Mouse (Mus musculus) embryonic stem cell, embryonic (primary cell): ENCODE results near the gene Nipbl.

Experiments
- CTCF ChIA-PET, 4 experiments: fragments of 300-600 bp in 2 of 4; fragments of 350-600 bp in 2 of 4; sonication (Branson Sonifier 250); formaldehyde crosslinking; loops; one replicate each; lab custom pipeline; 2022; ENCODE audit warnings: inconsistent platforms in 2 of 4; lab: Charles Lee
- POLR2A ChIA-PET, 4 experiments: fragments of 300-600 bp in 2 of 4; fragments of 350-600 bp in 2 of 4; sonication (Branson Sonifier 250); formaldehyde crosslinking; loops; one replicate each; lab custom pipeline; 2022; ENCODE audit warnings: antibody characterized with exemption in 4 of 4, inconsistent platforms in 1 of 4; lab: Charles Lee

Nipbl gene

DNA sequence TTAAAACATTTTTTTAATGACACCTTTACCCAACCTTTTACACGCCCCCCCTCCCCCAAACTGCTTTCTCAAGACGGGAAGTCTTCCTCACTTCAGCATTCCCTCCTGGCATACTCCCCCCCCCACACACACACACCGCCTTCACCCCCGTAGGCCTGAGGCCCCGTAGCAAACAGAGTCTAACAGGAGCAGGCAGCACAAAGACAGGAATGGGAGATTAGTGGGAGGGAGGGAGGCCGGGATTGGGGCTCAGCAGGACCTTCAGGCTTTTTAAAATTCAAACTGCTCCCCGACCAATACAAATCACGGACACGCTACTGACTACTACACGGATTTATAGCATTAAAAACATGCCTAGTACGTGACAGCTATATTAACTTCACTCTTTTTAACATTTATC, 2.1 kb downstream of the Nipbl start:
- POLR2A ChIA-PET: interaction anchor here in 1 of 4 experiments (1.5 kb wide), 1 partner anchor 12 kb away, joined by 7 read pairs; no protein-coding TSS in a partner anchor
- CTCF ChIA-PET: no interaction called here

DNA sequence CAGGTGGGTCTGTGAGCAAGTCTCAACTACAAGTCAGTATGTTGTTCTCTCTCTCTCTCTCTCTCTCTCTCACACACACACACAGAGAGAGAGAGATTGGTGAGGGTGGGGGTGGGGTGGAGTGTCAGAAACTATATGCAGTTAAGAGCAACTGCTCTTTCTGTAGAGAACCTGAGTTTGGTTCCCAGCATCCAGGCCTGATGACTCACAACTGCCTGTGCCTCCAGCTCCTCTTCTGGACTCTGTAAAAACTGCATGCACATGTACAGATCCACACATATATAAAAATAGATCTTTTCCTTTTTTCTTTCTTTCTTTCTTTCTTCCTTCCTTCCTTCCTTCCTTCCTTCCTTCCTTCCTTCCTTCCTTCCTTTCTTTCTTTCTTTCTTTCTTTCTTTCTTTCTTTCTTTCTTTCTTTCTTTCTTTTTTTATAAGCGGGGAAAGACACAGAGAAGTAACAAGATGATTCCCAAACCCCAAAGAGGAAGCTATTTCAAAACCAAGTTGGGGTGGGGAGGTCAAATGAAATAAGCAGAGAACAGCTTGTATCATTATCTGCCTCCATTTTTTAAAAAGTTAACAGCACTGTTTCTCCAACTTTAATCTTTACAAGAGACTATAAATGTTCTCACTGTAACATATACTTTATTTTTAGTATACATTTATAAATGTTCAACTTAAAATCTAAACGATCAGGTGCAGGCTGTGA, 10.9 kb downstream of the Nipbl start:
- POLR2A ChIA-PET: interaction anchor here in 1 of 4 experiments (1.3 to 2.2 kb wide), 2 partner anchors 11 to 13 kb away, joined by 3 to 7 read pairs; partner anchors contain the start of gene Nipbl
- CTCF ChIA-PET: interaction anchor here in 1 of 4 experiments (0.7 kb wide), 2 partner anchors 34 to 131 kb away, joined by 3 read pairs; no protein-coding TSS in a partner anchor

GRCm38 (mm10) chr15:8432534-8432933, 11.7 kb downstream of the Nipbl start:
- CTCF ChIA-PET: interaction anchor here in 1 of 4 experiments (0.7 kb wide), 1 partner anchor 78 kb away, joined by 9 read pairs; no protein-coding TSS in a partner anchor
- POLR2A ChIA-PET: interaction anchor here in 1 of 4 experiments (0.7 to 2.2 kb wide), 3 partner anchors 11 to 64 kb away, joined by 4 to 7 read pairs (median 4); partner anchors contain the start of gene Nipbl

DNA sequence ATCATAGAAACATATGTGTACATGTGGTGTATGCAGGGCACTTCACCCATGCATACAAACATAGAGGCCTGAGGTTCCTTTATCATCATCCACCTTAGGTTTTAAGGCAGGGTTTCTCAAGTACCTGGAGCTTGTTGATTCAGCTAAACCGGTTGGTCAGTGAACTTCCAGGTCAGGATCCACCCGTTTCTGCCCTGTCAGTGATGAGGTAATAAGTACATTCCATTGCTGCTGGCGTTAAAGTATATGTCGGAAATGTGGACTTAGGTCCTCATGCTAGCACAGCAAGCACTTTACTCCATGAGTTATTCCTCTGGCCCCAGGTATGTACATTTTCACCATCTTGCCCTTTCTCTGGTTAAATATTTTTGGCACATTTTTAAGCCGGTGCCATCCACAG, 14.8 kb downstream of the Nipbl start:
- POLR2A ChIA-PET: interaction anchor here in 3 of 4 experiments (0.6 to 1.9 kb wide), 5 partner anchors 13 to 1453 kb away, joined by 3 to 7 read pairs (median 4); no protein-coding TSS in a partner anchor

GRCm38 (mm10) chr15:8420909-8421308, 23.4 kb downstream of the Nipbl start:
- CTCF ChIA-PET: no interaction called here
- POLR2A ChIA-PET: interaction anchor here in 2 of 4 experiments (0.8 to 1.5 kb wide), 4 partner anchors 9 to 24 kb away, joined by 3 read pairs; no protein-coding TSS in a partner anchor

More for the DNA sequence above, 14.8 kb downstream of the Nipbl start:
- CTCF ChIA-PET: no interaction called here

DNA sequence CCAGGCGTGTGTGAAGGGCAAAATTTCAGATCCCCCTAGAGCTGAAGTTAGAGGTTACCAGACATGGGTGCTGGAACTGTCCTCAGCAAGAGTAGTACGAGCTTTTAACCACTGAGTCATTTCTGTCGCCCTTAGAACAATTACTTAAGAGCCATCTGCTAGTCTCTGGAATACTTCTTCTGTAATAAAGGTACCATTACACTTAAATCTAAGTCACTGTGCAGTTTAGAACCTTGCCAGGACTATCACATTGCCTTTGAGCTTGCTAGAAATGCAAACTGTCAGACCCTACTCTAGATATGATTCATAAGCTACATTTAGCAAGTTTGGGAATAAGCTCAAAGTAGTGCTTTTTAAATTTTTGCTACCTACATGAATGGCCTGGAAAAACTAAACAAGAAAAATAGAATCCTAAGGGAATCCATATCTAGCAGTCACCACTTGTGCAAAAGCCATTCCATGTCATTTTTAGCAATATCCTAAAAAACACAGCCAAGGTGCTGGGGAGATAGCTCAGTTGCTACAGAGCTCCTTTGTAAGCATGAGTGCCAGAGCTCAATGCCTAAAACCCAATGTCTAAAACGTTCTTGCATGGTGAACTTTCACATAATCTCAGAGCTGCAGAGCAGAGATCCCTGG, 27.6 kb downstream of the Nipbl start:
- ChIA-PET POLR2A (interaction anchor here in 1 of 4 experiments (1.0 to 1.1 kb wide), 3 partner anchors 12 to 27 kb away, joined by 3 to 4 read pairs (median 3); no protein-coding TSS in a partner anchor), CTCF (no interaction called here)

- POLR2A ChIA-PET: interaction anchor here in 2 of 4 experiments (0.5 to 0.7 kb wide), 3 partner anchors 27 to 210 kb away, joined by 3 to 5 read pairs (median 3); no protein-coding TSS in a partner anchor
- CTCF ChIA-PET: interaction anchor here in 1 of 4 experiments (0.5 kb wide), 1 partner anchor 31 kb away, joined by 3 read pairs; the partner anchor contains the start of gene Nipbl
Observed at GRCm38 (mm10) chr15:8413356-8413755, 30.9 kb downstream of the Nipbl start.

DNA sequence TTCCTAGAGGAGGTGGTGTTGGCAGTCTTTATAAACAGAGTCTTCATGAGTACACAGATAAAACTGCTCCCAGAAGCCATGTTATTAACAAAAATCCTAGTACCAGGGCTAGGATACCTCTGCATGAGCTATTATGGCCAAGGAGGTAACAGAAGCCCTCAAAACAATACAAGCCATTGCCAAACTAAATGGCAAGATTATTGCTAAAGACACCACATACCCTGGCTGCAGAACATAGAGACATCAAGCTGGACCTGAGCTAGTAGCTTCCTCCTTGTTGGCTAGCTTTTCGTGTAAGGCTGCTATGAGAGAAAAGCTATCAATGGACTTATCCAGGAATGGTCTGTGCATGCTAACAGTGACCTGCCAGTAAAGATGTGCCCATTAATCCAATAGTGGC, 32.4 kb downstream of the Nipbl start:
- POLR2A ChIA-PET: interaction anchor here in 2 of 4 experiments (1.0 to 1.1 kb wide), 2 partner anchors 8 to 17 kb away, joined by 3 read pairs; no protein-coding TSS in a partner anchor
- CTCF ChIA-PET: no interaction called here

DNA sequence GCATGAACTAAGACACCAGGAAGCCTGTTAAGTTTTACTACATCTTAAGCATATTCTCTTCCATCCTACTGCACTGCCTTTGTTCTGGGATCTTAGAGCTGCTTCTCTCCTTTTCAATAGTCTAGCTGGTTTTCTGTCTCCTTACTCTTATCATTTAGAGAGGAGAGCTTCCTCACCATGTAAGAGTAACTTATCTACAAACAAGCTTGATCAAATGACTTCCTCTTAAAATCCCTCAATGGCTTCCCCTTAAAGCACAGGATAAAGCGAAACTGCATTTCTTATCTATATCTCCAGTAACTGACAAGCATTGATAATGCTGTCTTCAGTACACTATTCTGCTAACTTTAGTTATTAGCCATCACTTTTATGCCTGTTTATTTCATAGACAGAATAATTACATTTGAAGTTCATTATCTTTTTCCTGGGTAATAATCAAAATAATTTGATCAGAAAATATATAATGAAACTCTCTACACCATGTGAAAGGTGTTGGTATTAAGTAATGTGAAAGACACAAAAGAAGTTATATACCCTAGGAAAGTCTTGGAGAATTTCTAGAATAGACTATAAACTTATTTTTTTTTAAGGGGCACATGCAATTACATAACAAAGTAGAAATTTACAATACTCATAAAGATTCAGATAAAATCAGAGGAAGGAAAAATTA, 33.0 kb downstream of the Nipbl start:
- POLR2A ChIA-PET: interaction anchor here in 2 of 4 experiments (1.0 to 1.3 kb wide), 3 partner anchors 9 to 17 kb away, joined by 3 to 4 read pairs (median 3); no protein-coding TSS in a partner anchor
- CTCF ChIA-PET: no interaction called here

GRCm38 (mm10) chr15:8407082-8407481, 37.2 kb downstream of the Nipbl start:
- CTCF ChIA-PET: interaction anchor here in 1 of 4 experiments (0.7 to 1.0 kb wide), 2 partner anchors 28 to 213 kb away, joined by 3 read pairs; no protein-coding TSS in a partner anchor
- POLR2A ChIA-PET: no interaction called here

GRCm38 (mm10) chr15:8406219-8406618, 38.0 kb downstream of the Nipbl start:
- ChIA-PET CTCF (no interaction called here), POLR2A (no interaction called here)

- POLR2A ChIA-PET: interaction anchor here in 1 of 4 experiments (1.7 kb wide), 1 partner anchor 28 kb away, joined by 4 read pairs; no protein-coding TSS in a partner anchor
Observed at GRCm38 (mm10) chr15:8402591-8402990, 41.7 kb downstream of the Nipbl start.

GRCm38 (mm10) chr15:8401536-8401935, 42.7 kb downstream of the Nipbl start:
- POLR2A ChIA-PET: interaction anchor here in 1 of 4 experiments (0.9 to 1.7 kb wide), 2 partner anchors 20 to 29 kb away, joined by 3 to 4 read pairs; no protein-coding TSS in a partner anchor
- CTCF ChIA-PET: interaction anchor here in 1 of 4 experiments (0.6 kb wide), 1 partner anchor 43 kb away, joined by 15 read pairs; no protein-coding TSS in a partner anchor

More at GRCm38 (mm10) chr15:8402591-8402990, 41.7 kb downstream of the Nipbl start:
- CTCF ChIA-PET: no interaction called here

DNA sequence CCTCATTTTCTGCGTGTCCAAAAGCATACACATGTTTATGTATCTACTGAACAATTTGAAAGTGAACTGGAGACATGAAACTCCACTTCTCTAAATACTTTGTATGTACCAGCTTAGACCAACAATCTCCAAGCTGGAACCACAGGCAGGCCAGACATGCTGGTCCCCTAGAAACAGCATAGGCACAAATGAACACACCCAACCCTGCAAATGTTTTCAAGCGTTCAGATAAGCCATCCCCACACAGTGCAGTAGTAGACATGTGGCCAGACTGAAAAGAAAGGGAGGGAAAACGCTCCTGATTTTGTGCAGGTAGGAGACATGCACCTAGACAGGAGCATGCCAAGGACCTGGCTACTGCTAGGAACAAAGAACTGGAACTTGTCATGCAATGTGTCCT, 52.5 kb downstream of the Nipbl start:
- ChIA-PET CTCF (no interaction called here), POLR2A (interaction anchor here in 1 of 4 experiments (1.8 kb wide), 1 partner anchor 10 kb away, joined by 5 read pairs; no protein-coding TSS in a partner anchor)

DNA sequence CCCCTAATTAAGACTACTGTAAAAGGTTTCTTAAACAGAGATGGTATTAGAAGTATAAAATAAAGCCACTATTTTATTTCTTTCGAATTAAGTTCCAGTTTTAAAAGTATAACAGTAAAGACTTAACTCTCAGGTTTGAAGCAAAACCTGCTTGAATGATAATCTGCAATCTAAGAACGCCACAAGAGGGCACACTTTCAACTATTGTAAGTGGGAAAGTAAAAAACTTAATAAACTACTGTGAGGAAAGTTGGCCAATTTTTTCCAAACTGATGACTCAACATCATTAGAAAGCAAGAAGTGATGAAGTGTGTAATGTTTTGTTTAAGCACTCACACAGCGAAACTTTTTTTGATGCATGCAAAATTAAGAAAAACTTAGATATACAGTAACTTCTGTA, 62.0 kb downstream of the Nipbl start:
- POLR2A ChIA-PET: interaction anchor here in 2 of 4 experiments (0.7 to 1.2 kb wide), 3 partner anchors 9 to 50 kb away, joined by 3 to 5 read pairs (median 3); no protein-coding TSS in a partner anchor
- CTCF ChIA-PET: interaction anchor here in 2 of 4 experiments (0.6 to 1.1 kb wide), 4 partner anchors 48 to 207 kb away, joined by 3 to 4 read pairs (median 4); no protein-coding TSS in a partner anchor

DNA sequence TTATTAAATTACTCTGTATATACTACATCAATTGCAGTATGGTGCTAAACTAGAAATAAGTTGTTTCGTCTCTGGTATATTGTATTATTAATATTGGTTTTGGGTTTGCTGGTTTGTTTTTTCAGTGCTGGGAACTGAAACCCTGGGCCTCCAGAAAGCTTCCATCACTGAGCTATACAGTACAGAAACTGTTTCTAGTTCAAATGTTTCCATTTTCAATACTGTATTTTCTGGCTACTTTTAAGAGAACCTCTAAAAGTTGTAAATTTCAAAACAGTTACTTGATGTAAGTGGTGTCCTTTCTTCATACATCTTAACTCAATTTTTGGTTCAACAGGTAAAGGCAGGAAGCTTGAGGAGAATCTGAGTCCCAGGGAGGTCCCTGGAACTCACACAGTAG, 68.6 kb downstream of the Nipbl start:
- ChIA-PET CTCF (no interaction called here), POLR2A (no interaction called here)

GRCm38 (mm10) chr15:8374724-8375123, 69.5 kb downstream of the Nipbl start:
- CTCF ChIA-PET: interaction anchor here in 1 of 4 experiments (0.7 kb wide), 1 partner anchor 347 kb away, joined by 3 read pairs; no protein-coding TSS in a partner anchor
- POLR2A ChIA-PET: no interaction called here
